Mouse (Mus musculus) layer of hippocampus, postnatal 10 days (tissue): Measurements from ENCODE around the gene Evpl. TPM values are rescaled to one million over a fixed set of nuclear protein-coding genes. Genes with fewer than 3 reads are reported as not detected.

Source experiments
- DNase-seq, 2 experiments: peaks; one replicate each; pipeline ENCODE4 v3.0.0; 2021; ENCODE audit warnings: low spot score in 2 of 2
- total RNA-seq, 2 experiments: library from RNA; stranded (reverse); gene quantifications; 2 replicates each; pipeline ENCODE4 v1.2.3; 2021

The Evpl gene
- total RNA-seq, 2 experiments from 2014 or later, result 0.57 to 0.65 TPM

DNA sequence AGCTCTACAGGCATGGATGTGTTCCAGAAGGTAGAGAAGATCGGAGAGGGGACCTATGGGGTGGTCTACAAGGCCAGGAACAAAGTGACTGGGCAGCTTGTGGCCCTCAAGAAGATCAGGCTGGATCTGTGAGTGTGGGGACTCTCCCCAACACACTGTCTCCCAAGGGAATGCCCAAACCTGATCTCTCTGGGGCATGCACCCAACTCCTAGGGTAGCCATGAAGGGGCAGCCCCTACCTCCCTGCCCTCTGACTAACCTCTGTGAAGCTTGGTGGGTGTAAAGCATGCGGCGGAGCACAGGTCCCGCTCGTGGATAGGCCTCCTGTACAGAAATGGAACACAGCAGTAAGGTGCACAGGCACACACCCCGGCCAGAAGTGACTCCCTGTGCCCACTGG is 21.9 kb downstream of the Evpl start:
- no peak for DNase-seq

DNA sequence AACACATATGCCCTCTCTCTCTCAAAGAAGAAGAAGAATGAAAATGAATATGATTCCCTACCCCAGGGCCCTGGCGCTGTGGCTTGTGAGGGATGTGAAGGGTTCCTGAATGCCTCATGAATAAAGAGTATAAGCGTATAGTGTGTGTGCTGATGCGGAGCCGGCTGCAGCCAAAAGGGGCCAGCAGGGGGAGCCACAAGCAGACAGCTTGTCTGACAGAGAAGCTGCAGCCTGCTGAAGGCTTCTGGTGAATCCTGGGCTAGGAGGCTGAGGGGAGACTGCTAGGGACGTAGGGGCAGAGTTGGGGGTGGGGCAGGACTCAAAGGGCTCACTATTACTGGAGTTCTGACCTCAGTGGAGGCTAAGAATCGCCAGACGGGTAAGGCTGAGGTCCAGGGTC is 22.7 kb downstream of the Evpl start:
- DNase-seq, result peak in 1 of 2 experiments; percentile 45

- DNase-seq, result no peak
These were observed 23.9 kb downstream of the Evpl start for GRCm38 (mm10) chr11:116213877-116214510.

DNA sequence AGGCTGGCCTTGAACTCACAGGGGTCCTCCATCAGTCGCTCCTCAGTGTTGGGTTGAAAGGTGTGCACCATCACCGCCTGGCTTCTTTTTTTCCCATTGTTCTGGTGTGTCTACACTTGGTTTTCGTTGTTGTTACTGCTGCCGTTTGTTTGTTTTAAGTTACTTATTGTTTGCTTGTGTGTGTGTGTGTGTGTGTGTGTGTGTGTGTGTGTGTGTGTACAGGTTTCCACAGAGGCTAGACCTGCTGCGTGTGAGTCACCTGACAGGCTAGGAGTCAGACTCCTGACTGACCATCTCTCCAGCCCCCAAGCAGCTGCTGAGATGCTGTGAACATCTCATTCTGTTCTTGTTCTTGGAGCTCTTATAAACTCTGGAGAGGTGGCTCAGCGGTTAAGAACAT is 25.0 kb downstream of the Evpl start:
- no peak for DNase-seq

DNA sequence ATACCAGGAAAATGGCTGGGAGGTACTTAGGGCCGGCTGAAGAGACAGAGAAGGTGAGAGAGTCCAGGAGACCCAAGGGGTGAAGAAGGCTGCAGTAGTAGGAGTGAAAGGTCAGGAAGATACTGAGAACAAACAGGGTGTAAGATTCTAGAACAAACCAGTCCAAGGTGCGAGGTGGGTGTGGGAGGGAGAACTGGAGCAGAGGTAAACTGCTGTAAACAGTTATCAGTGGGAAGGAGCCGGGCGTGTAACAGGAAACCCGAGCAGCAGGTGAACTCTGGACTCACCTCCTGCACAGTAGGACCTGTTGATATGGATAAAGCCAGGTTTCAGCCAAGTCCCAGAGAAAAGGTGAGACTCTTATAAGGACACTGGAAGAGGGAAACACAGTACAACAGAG is 27.2 kb downstream of the Evpl start:
- DNase-seq, result no peak

DNA sequence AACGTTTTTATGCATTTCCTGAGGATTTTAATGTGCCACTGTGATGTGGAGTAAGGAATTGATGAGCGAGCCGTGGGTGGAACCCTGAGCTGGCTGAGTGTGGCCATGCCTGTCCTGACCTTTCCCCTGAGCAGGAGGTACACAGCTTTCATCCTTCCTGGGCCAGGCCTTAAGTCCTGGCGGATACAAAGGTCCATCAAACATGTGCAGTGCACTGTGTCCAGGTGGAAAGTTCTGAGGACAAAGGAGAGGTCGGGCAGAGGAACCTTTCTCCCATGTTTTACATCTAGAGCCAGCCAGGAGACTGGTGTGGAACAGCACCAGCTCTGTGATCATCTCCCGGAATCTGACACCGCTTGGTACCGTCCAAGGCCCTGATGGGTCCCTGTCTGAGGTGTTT is 28.6 kb downstream of the Evpl start:
- DNase-seq, result no peak

GRCm38 (mm10) chr11:116208660-116209059 is 29.2 kb downstream of the Evpl start:
- DNase-seq, result no peak

- no peak for DNase-seq
These were observed 31.2 kb downstream of the Evpl start for GRCm38 (mm10) chr11:116206678-116207077.

- no peak for DNase-seq
These were observed 34.7 kb downstream of the Evpl start for GRCm38 (mm10) chr11:116203150-116203549.

GRCm38 (mm10) chr11:116201151-116201550 is 36.7 kb downstream of the Evpl start:
- no peak for DNase-seq

GRCm38 (mm10) chr11:116198639-116199531 is 39.0 kb downstream of the Evpl start, which contains the start of the genes Ten1 and Acox1:
Gene Ten1 (plus strand): TSS chr11:116198855.
Gene Acox1 (minus strand): TSS chr11:116199045.
- DNase-seq, result peak; percentile 97 to 98

DNA sequence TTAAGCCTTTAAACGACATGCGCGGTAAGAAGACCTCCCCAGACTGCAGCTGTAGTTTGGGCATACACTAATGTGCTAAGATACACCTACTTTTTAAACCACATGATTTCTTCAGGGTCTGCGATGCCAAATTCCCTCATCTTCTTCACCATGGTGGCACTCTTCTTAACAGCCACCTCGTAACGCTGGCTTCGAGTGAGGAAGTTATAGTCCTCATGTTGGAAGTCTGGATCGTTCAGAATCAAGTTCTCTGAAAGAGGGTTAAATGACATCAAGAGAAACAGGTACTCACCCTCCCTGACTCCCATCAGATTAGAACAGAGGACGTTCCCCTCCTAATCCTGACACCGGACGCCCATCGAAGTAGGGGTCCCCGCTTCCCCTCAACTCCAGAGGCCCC is 39.7 kb downstream of the Evpl start:
- peak in 1 of 2 experiments; percentile 18 for DNase-seq

GRCm38 (mm10) chr11:116197584-116197906 is 40.3 kb downstream of the Evpl start:
- DNase-seq, result no peak

DNA sequence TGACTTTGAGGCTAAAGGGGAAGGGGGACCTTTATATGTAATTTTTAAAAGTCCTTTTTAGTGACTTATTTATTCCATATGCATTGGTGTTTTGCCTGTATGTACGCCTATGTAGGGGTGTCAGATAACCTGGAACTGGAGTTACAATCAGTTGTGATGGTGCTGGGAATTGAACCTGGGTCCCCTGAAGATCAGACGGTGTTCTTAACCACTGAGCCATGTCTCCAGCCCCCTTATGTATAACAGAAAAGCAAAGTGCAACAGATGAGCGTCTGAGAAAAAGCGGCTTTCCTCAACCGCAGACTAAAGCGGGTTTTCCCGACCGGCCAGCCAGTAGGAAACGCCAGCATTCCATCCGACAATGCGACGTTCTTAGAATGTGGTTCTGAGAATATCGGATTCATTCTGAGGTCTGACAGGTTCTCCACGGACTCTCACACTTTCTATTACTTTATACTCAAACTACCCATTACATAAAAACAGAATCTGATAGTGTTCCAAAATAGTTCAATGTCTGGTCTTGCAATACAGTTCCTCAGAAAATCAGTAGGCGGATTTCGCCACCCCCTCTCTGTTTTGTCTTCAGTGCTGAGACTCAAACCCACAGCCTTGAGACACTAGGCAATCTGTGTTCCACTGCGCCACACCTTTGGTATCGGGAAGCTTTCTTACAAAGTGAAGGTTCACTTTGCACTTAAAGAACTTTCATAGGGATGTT is 40.9 kb downstream of the Evpl start:
- no peak for DNase-seq

GRCm38 (mm10) chr11:116196336-116196735 is 41.5 kb downstream of the Evpl start:
- DNase-seq, result no peak

GRCm38 (mm10) chr11:116195252-116195651 is 42.6 kb downstream of the Evpl start:
- no peak for DNase-seq

DNA sequence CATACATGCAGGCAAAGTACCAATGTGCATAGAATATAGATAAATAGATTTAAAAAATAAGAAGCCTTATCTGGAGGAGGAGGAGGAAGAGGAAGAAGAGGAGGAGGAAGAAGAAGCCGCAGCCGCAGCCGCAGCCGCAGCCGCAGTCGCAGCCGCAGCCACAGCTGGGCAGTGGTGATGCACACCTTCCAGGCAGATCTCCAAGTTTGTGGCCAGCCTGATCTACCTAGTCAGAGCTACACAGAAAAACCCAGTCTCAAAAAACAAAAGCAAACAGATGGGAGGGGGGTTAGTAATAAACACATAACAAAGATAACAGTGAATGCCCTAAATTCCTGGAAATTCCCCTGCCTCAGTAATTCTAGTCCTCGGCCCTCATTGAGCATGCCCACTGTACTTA is 43.3 kb downstream of the Evpl start:
- no peak for DNase-seq

DNA sequence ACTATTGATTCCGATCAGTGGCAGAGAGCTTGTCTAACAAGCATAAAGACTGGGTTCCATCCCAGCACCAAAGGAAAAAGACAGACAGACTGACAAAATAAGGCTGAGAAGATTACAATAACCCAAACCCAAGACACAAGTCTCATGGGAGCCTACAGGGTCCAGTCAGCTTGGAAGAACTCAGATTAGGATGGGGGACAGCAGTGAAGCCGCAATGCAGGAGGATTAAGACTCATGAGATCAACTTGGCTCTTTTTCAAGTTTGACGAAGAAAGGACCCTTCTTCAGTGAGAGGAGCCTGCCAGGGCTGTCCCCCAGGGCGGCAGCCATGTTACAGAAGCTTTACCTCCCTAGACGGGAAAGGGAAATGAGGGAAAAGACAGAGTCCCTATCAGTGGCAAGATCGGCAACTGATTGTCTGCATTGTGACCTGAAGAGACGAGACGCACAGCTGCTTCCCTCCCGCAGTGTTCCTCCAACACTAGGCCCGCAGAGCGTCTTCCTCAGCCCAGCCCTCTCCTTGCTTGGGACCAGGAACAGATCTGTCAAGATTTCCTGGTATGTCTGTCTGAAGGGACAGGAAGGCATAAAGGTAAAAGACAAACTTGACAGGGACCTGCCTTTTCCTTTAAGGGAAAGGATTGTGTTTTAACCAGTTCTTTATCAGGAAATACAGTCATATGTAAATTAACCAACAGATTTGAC is 50.5 kb downstream of the Evpl start:
- DNase-seq, result no peak

GRCm38 (mm10) chr11:116186360-116186759 is 51.5 kb downstream of the Evpl start:
- no peak for DNase-seq

DNA sequence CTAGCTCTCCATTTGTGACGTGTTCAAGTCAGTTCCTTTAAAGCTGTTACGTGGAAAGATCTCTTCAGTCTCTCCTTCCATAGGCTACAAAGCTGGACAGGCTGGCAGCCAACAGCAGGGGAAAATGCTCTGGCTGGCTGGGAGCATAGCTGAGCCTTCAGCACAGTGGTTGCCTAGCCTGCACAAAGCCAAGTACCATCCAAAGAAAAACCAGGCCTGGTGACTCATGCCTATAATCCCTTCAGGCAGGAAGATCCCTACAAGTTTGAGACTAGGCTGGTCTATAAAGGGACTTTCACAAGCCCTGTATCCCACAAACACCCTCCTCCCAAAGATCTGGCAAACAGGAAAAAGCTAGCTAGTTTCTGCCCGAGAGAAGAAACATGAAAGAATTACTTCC is 52.0 kb downstream of the Evpl start:
- no peak for DNase-seq

DNA sequence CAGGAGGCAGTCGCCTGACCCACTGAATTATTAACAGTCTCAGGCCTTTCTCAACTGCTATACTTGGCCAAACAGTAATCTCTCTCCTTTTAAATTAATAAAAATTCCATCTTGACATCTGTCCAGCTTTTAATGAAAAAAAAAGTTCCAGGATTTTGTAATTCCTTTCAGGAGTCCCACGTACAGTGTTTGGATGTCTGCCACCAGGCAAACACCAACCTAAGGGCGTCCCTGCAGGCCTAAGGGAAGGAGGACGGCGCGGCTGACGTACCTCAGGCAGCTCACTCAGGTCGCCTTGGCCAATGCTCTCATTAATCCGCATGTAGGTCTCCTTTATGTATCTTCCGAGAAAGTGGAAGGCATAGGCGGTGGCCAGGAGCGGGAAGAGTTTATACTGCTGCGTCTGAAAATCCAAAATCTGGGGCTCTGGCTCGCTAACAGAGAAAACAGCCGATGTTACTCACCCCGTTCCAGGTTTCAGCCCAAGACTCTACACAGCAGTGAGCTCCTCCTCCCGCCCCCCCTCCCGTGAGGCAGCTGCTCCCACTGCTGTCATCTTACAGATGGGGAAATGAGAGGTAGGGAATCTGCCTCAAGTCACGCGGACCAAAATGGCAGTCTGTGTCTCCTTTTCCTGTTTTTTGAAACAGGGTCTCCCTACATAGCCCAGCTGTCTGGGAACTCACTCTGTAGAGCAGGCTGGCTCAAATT is 59.3 kb downstream of the Evpl start:
- no peak for DNase-seq
